Mouse (Mus musculus) bone marrow macrophage, adult 2 months (primary cell): Measurements from ENCODE around the gene Mfsd9.

Experiments used
- CTCF ChIP-seq: IDR thresholded peaks from 2 replicates; pipeline ENCODE4 v1.5.1; 2012; ENCODE audit warnings: low read depth, mild to moderate bottlenecking, low read length, moderate library complexity
- POLR2A ChIP-seq: IDR thresholded peaks from 2 replicates; pipeline ENCODE4 v1.6.1; 2012; ENCODE audit warnings: mild to moderate bottlenecking, low read depth, low read length, borderline replicate concordance

GRCm38 (mm10) chr1:40805351-40805750, 14.9 kb upstream of the Mfsd9 start, which contains the start of gene Tmem182:
- TF ChIP-seq CTCF (no peak), POLR2A (no peak)
